Mouse (Mus musculus) left cerebral cortex, adult 11 months (tissue): Measurements from ENCODE around the gene Shh.

ENCODE experiments used
- DNase-seq: peaks from one replicate; pipeline ENCODE4 v3.0.0; 2022; ENCODE audit warnings: low spot score

Gene Shh

DNA sequence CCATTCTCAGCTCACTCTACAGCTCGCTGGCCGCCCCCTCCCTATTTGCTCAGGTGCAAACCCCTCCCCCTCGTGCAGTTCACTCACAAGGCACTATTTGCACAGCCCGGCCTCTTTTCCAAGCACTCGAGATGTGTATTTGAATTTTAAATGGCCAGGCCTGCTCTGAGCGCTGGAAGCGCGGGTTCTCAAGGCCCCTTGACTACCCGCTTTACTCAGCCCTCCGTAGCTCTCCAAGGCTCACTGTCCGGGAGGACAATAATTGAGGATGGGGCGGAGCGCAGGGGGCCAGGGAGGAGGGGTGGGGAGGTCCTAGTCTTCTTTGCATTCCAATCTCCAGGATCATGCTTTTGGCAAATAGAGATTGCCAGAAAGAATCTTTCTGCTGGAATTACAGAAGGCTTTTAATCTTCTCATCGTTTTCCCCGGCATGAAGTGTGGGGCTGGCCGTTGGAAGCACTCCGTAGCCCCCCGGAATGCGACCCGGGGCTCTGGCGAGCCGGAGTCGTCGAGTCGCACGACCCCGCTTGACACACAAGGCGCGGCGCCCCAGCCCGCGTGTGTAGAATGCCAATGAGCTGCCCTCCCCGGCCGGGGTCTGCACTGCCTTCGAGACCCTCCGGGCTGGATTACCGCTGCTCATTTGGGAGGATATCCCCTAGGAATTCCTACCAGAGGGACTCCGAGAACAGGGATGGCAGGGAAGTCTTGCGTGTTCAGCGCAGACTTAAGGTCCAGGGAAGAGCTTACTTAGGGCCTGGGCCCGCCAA lies 7.4 kb downstream of the Shh start:
- no peak for DNase-seq

GRCm38 (mm10) chr5:28458821-28459240 lies 8.2 kb downstream of the Shh start:
- DNase-seq = no peak

DNA sequence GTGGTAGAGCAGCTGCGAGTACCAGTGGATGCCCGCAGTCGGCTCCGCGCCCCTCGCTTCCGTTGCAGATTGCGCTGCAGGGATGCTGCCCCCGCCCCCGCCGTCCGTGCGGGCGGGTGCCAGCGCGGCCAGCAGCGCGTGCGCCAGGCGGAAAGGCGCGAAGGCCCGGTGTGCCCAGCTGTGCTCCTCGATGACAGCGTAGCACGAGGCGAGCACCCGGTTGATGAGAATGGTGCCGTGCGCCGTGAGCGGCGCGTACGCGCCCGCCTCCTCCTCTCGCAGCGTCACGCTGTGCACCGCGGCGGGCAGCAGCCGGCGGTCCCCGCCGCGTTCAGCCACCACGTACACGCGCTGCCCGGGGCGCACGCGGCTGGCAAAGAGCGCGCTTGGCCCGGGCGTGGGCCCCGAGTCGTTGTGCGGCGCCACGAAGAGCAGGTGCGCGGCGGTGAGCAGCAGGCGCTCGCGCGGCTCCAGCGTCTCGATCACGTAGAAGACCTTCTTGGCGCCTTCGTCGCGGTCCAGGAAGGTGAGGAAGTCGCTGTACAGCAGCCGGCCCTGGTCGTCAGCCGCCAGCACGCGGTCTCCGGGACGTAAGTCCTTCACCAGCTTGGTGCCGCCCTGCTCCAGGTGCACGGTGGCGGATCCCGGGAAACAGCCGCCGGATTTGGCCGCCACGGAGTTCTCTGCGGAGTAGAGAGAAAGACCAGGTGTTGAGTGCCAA lies 9.0 kb downstream of the Shh start:
- no peak for DNase-seq

GRCm38 (mm10) chr5:28456366-28456765 lies 10.7 kb downstream of the Shh start:
- DNase-seq = no peak

DNA sequence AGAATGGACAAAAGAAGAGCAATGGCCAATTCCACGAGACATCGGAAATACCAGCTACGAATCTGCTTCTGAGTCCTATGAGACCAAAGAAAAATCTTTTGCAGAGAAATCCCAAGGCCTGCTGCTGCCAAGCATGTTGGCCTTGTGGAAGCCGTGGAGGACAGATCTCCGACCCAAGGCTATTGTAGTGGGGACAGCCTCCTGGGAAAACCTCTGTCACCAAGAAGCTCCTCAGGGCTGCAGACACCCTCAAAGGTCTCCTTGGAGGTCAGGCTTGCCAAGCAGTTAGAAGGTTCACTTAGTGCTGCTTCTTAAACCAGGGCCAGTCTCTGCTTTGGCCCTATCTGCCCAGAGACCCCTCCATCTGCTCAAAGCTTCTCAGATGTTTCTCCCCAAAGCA lies 11.3 kb downstream of the Shh start:
- no peak for DNase-seq

DNA sequence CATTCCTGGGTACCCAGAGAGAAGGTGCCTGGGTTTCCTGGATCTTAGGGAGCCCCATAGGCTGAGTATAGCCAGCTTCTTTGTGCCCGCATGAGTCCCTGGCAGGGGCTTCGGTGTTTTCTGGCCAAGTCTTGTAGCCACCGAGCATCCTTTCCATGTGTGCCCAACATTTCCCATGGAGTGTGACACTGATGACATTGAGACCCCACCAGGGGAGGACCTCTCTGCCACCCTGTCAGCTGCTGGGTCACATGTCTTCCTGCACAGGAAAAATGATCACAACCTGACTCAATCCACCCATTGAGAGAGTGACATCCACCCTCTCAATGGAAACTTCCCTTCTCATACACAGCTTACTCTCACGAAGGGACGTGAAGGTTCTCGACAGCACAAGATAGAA lies 12.5 kb downstream of the Shh start:
- DNase-seq = no peak

- no peak for DNase-seq
Observed at GRCm38 (mm10) chr5:28453523-28453922, 13.5 kb downstream of the Shh start.

GRCm38 (mm10) chr5:28453086-28453485 lies 14.0 kb downstream of the Shh start:
- DNase-seq = no peak

DNA sequence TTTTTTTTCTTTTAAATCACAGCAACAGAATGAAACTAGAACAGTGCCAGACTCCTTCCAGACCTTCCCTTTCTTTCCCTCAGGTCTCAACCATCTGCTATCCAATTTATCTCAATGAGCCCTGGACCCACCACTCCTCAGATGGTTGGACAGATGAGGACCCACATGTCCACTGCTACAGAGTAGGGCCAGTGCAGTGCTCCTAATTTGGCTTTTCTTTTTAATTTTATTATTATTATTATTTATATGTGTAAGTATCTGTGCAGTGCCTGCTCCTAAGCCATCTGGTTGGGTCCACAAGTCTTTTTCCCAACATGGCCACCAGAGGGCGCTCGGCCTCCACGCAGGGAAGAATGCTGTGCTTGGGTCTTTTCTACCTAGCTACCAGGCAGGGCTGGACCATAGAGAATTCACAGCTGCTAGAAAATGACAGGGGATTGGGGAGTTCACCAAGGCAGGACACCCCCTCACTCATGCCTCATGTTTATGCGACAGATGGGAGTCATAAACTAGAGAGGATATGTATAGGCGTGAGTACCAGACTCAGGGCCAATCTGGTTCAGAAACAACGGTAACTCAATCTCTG lies 15.9 kb downstream of the Shh start:
- DNase-seq = peak; percentile 65

GRCm38 (mm10) chr5:28450126-28450890 lies 16.7 kb downstream of the Shh start:
- DNase-seq = no peak

DNA sequence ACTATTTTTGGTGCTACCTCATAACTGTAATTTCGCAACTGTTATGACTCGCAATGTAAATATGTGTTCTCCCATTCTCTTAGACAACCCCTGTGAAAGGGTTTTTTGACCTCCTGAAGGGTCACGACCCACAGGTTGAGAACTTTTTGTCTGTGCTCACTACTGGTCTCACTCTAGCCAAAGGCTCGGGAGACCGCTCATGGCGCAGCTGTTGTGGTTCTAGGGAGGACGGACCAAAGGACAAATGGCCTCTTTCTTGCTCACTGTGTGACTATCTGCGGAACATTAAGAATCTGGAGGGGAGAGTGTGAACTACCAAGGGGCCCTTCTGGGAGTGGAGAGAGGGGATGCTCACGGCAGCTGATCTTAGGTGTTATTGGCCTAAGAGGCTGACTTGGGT lies 41.1 kb downstream of the Shh start:
- no peak for DNase-seq

GRCm38 (mm10) chr5:28423781-28424180 lies 43.3 kb downstream of the Shh start:
- no peak for DNase-seq

DNA sequence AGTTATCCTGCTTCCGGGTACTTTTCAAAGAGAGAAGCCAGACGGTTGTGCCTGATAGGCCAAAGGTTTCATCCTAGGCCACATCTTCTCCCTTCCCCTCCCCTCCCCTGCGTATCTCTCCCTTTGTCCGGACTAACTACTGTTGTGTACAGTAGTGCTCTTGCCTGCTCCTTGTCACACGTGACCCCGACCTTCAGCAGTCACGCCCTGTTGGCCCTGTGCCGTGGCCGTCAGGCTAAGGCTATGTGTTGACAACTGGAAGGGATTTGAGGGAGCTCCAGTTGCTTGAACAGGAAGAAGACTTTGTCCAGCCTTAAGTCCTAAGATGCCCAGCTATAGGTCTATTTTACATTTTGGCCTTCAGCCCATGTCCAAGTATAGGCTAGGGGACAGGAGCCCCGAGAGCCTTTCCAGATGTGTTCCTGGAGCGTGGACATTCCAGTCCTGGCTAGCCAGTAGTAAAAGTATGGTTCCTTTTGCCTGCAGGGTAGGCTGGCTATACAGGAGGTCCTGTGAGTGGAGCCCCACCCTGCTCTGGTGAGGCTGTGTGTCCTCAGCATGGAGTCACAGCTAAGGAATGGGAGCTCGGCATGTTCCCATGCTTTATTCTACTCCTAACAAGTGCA lies 47.3 kb downstream of the Shh start:
- DNase-seq = no peak

GRCm38 (mm10) chr5:28418734-28419133 lies 48.3 kb downstream of the Shh start:
- DNase-seq = no peak

- DNase-seq = no peak
Observed at GRCm38 (mm10) chr5:28416029-28416428, 51.0 kb downstream of the Shh start.

GRCm38 (mm10) chr5:28414076-28414475 lies 53.0 kb downstream of the Shh start:
- DNase-seq = no peak

- no peak for DNase-seq
Observed at GRCm38 (mm10) chr5:28413533-28413932, 53.5 kb downstream of the Shh start.

- DNase-seq = no peak
Observed at GRCm38 (mm10) chr5:28412006-28412685, 54.9 kb downstream of the Shh start.
